Mouse (Mus musculus): Measurements from ENCODE around the gene Ppm1j. TPM values are rescaled to one million over a fixed set of nuclear protein-coding genes. Genes with fewer than 3 reads are reported as not detected.
"Not testable (repeated sequence)": the region's sequence is repeated elsewhere in the genome, so short reads cannot be mapped to it uniquely, and the experiment has no call there.

The Ppm1j gene
- polyA plus RNA-seq, 1 experiment from 2014 or later: 0.57 TPM

- Histone ChIP-seq H3K27ac (no peak overlapping the region), H3K4me1 (replicated peaks) (peaks cover 28% of the 10 kb centered on the region), H3K4me2 (no peak overlapping the region), H3K4me3 (no peak overlapping the region), H3K9me3 (no peaks in the 10 kb centered on the region), H3K36me3 (peaks cover 21% of the 10 kb centered on the region), H3K9ac (no peak overlapping the region), H3K27me3 (no peaks in the 10 kb centered on the region)
- ATAC-seq (ENCODE audit: low FRiP score): no peak
- 80% methylated on average over 15 of the region's 15 CpGs for WGBS
These were observed 14.9 kb downstream of the Ppm1j start for GRCm38 (mm10) chr3:104795661-104796340.

GRCm38 (mm10) chr3:104796430-104797082, 15.7 kb downstream of the Ppm1j start:
- Histone ChIP-seq H3K36me3 (peaks cover 24% of the 10 kb centered on the region), H3K27me3 (no peaks in the 10 kb centered on the region), H3K4me2 (no peak overlapping the region), H3K4me1 (replicated peaks) (peaks cover 24% of the 10 kb centered on the region), H3K27ac (no peak overlapping the region), H3K4me3 (no peak overlapping the region), H3K9me3 (no peaks in the 10 kb centered on the region), H3K9ac (no peak overlapping the region)
- no peak for ATAC-seq (ENCODE audit: low FRiP score)
- WGBS: 89% methylated on average over 15 of the region's 15 CpGs

GRCm38 (mm10) chr3:104800681-104801080, 19.8 kb downstream of the Ppm1j start:
- Histone ChIP-seq H3K27me3 (no peaks in the 10 kb centered on the region), H3K9me3 (no peaks in the 10 kb centered on the region), H3K27ac (no peak overlapping the region), H3K9ac (no peak overlapping the region), H3K4me3 (no peak overlapping the region), H3K36me3 (peaks cover 22% of the 10 kb centered on the region; the same call in 1 of the 2 replicates), H3K4me2 (no peak overlapping the region), H3K4me1 (replicated peaks) (no peaks in the 10 kb centered on the region)
- no peak for ATAC-seq (ENCODE audit: low FRiP score)
- 96% methylated on average over 11 of the region's 11 CpGs for WGBS

- Histone ChIP-seq H3K36me3 (peaks cover 21% of the 10 kb centered on the region; the same call in 1 of the 2 replicates), H3K4me1 (replicated peaks) (no peaks in the 10 kb centered on the region), H3K4me2 (no peak overlapping the region), H3K4me3 (no peak overlapping the region), H3K9ac (no peak overlapping the region), H3K9me3 (no peaks in the 10 kb centered on the region), H3K27ac (no peak overlapping the region), H3K27me3 (no peaks in the 10 kb centered on the region)
- no peak for ATAC-seq (ENCODE audit: low FRiP score)
- WGBS: 92% methylated on average over 6 of the region's 6 CpGs
These were observed 20.6 kb downstream of the Ppm1j start for GRCm38 (mm10) chr3:104801481-104801880.

GRCm38 (mm10) chr3:104804312-104804711, 23.5 kb downstream of the Ppm1j start:
- H3K9ac ChIP-seq: no peak overlapping the region
- H3K36me3 ChIP-seq: peaks cover 12% of the 10 kb centered on the region; the same call in 1 of the 2 replicates
- H3K27me3 ChIP-seq: no peaks in the 10 kb centered on the region
- H3K9me3 ChIP-seq: no peaks in the 10 kb centered on the region
- no peaks in the 10 kb centered on the region for H3K4me1 ChIP-seq (replicated peaks)
- no peak overlapping the region for H3K27ac ChIP-seq
- no peak for ATAC-seq (ENCODE audit: low FRiP score)
- no peak overlapping the region for H3K4me3 ChIP-seq
- WGBS: 96% methylated on average over 10 of the region's 10 CpGs
- no peak overlapping the region for H3K4me2 ChIP-seq

- H3K4me2 ChIP-seq: no peak overlapping the region
- WGBS: 88% methylated on average over 9 of the region's 9 CpGs
- no peak for ATAC-seq (ENCODE audit: low FRiP score)
- no peak overlapping the region for H3K9ac ChIP-seq
- no peaks in the 10 kb centered on the region for H3K9me3 ChIP-seq
- H3K27ac ChIP-seq: no peak overlapping the region
- peaks cover 12% of the 10 kb centered on the region; the same call in 1 of the 2 replicates for H3K36me3 ChIP-seq
- no peaks in the 10 kb centered on the region for H3K27me3 ChIP-seq
- H3K4me1 ChIP-seq (replicated peaks): no peaks in the 10 kb centered on the region
- H3K4me3 ChIP-seq: no peak overlapping the region
These were observed 24.7 kb downstream of the Ppm1j start for GRCm38 (mm10) chr3:104805539-104805938.

- WGBS: 31% methylated on average over 3 of the region's 3 CpGs
- Histone ChIP-seq H3K4me3 (no peak overlapping the region), H3K27ac (no peak overlapping the region), H3K9ac (no peak overlapping the region), H3K27me3 (no peaks in the 10 kb centered on the region), H3K4me1 (replicated peaks) (peaks cover 2% of the 10 kb centered on the region; the same call in 1 of the 2 replicates), H3K4me2 (no peak overlapping the region), H3K9me3 (no peaks in the 10 kb centered on the region), H3K36me3 (no peaks in the 10 kb centered on the region)
- no peak for ATAC-seq (ENCODE audit: low FRiP score)
These were observed 30.9 kb downstream of the Ppm1j start for GRCm38 (mm10) chr3:104811752-104812151.

- no peak for ATAC-seq (ENCODE audit: low FRiP score)
- Histone ChIP-seq H3K4me1 (replicated peaks) (peaks cover 7% of the 10 kb centered on the region), H3K4me2 (no peak overlapping the region), H3K9ac (no peak overlapping the region), H3K4me3 (no peak overlapping the region), H3K27ac (no peak overlapping the region), H3K9me3 (no peaks in the 10 kb centered on the region), H3K27me3 (no peaks in the 10 kb centered on the region), H3K36me3 (no peaks in the 10 kb centered on the region)
- 89% methylated on average over 4 of the region's 4 CpGs for WGBS
These were observed 31.4 kb downstream of the Ppm1j start for GRCm38 (mm10) chr3:104812254-104812653.

- ATAC-seq (ENCODE audit: low FRiP score); H3K9ac ChIP-seq; H3K27me3 ChIP-seq; H3K27ac ChIP-seq; H3K36me3 ChIP-seq; H3K4me2 ChIP-seq; H3K4me3 ChIP-seq; H3K9me3 ChIP-seq: not testable (repeated sequence)
- 93% methylated on average over 7 of the region's 7 CpGs for WGBS
- peaks cover 11% of the 10 kb centered on the region for H3K4me1 ChIP-seq (replicated peaks)
These were observed 32.4 kb downstream of the Ppm1j start for GRCm38 (mm10) chr3:104813227-104813626.

GRCm38 (mm10) chr3:104814746-104815145, 33.9 kb downstream of the Ppm1j start:
- H3K9ac ChIP-seq: no peak overlapping the region
- no peak overlapping the region for H3K27ac ChIP-seq
- 88% methylated on average over 1 of the region's 1 CpGs for WGBS
- H3K27me3 ChIP-seq: no peaks in the 10 kb centered on the region
- H3K4me2 ChIP-seq: no peak overlapping the region
- no peaks in the 10 kb centered on the region for H3K9me3 ChIP-seq
- no peak overlapping the region for H3K4me3 ChIP-seq
- ATAC-seq (ENCODE audit: low FRiP score): no peak
- no peaks in the 10 kb centered on the region for H3K36me3 ChIP-seq
- peaks cover 18% of the 10 kb centered on the region for H3K4me1 ChIP-seq (replicated peaks)

GRCm38 (mm10) chr3:104815346-104815745, 34.5 kb downstream of the Ppm1j start:
- Histone ChIP-seq H3K36me3 (no peaks in the 10 kb centered on the region), H3K9ac (no peak overlapping the region), H3K9me3 (no peaks in the 10 kb centered on the region), H3K4me2 (no peak overlapping the region), H3K27me3 (no peaks in the 10 kb centered on the region), H3K27ac (no peak overlapping the region), H3K4me3 (no peak overlapping the region), H3K4me1 (replicated peaks) (peaks cover 18% of the 10 kb centered on the region)
- 91% methylated on average over 2 of the region's 2 CpGs for WGBS
- no peak for ATAC-seq (ENCODE audit: low FRiP score)

- H3K9me3 ChIP-seq: no peaks in the 10 kb centered on the region
- 95% methylated on average over 7 of the region's 7 CpGs for whole genome bisulfite sequencing
- no peak overlapping the region for H3K27ac ChIP-seq
- H3K4me1 ChIP-seq (replicated peaks): peaks cover 18% of the 10 kb centered on the region
- H3K27me3 ChIP-seq: no peaks in the 10 kb centered on the region
- peaks cover under 1% of the 10 kb centered on the region; the same call in 1 of the 2 replicates for H3K36me3 ChIP-seq
- no peak overlapping the region for H3K9ac ChIP-seq
- no peak overlapping the region for H3K4me2 ChIP-seq
- no peak overlapping the region for H3K4me3 ChIP-seq
- ATAC-seq (ENCODE audit: low FRiP score): no peak
These were observed 35.3 kb downstream of the Ppm1j start for GRCm38 (mm10) chr3:104816130-104816529.

Measured in hindbrain, embryonic 13.5 days (tissue).